Mouse (Mus musculus) megakaryocyte progenitor cell, adult 5-6 weeks (primary cell): ENCODE data around the gene Adra2b. TPM values are rescaled to one million over a fixed set of nuclear protein-coding genes. Genes with fewer than 3 reads are reported as not detected.

Experiments
- ATAC-seq: replicated peaks from 2 replicates; pipeline ENCODE4 v1.8.0; 2016; ENCODE audit warnings: mild to moderate bottlenecking, moderate TSS enrichment, inconsistent platforms; ENCODE audit not compliant: poor library complexity
- total RNA-seq, 2 experiments: library from RNA; stranded (forward) in 1 of 2; stranded (reverse) in 1 of 2; fragments of 157-497, 149-512 nt in 1 of 2; fragments of 200-1000 nt in 1 of 2; gene quantifications; 2 replicates each; pipeline versions ENCODE4 v1.2.3 to v1.2.4; 2015 to 2017

The Adra2b gene
- total RNA-seq, 2 experiments from 2014 or later, result not detected

DNA sequence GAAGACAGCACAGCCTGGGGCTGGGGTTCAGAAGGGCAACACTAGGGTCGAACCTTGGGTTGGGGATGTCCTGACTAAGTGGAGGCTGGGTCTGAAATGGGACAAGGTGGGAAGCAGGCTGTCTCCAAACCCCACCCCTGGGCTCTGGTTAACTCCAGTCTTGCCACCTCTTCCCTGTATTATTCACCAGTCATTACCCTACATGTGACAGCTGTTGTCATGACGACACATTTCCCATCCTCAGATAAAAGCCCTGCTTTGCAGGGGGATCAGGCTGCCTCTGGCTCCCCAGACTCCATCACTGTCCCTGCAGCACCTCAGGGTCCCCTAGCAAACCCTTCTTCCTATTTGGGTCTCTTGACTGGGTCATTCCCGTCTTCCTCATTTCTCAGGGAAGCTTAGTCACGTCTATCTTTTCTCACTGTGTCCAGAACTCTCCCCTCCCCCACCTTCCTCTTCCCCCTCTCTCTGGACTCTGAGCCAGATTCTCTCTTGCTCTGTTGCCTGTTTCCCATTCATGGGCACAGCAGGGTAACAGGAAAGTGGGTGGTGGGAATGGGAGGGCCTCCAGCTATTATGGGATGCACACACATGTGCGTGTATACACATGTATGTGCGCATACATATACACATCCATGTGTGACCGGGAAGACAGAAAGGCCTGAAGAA, 15.1 kb downstream of the Adra2b start:
- ATAC-seq, result 0 out of 2 replicates have a peak, but pooled peaks have one; percentile 5

- ATAC-seq, result no peak
These were observed 15.6 kb downstream of the Adra2b start for GRCm38 (mm10) chr2:127378611-127378990.

GRCm38 (mm10) chr2:127379250-127379649, 16.2 kb downstream of the Adra2b start:
- no peak for ATAC-seq

GRCm38 (mm10) chr2:127383881-127384280, 20.9 kb downstream of the Adra2b start:
- ATAC-seq, result no peak

DNA sequence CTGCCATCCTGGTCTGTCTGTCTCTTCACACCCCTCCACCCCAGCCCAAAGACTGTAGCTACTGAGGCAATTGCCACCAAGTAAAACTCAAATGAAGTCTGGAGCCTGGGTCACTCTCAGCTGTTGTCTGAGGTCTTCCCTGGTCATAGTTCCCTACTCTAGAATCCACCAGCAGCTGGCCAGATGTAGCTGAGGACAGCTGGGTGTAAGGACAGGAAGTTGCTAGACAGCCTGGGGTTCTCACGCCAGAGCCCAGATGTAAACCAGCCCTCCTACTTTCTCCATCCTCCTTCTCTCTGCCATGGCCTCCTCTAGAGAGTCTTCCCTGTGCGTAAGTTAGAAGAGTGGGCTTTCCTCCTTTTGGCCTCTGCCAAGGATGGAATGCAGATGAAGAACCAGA, 24.5 kb downstream of the Adra2b start:
- ATAC-seq, result no peak

DNA sequence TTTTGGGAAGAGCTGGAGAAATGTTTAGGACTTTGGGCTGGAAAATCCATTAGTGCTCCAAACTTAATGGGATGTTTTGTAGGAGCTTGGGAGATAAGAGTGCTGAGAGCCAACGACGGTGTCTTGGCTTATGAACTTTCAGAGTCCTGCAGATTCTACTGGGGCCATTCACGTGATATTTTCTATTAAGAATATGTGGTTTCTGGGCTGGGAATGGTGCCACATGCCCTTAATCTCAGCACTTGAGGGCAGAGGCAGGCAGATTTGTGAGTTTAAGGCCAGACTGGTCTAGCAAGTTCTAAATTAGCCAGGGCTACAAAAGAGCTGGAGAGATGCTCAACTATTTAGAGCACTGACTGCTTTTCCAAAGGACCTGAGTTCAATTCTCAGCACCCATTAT, 27.3 kb downstream of the Adra2b start:
- ATAC-seq, result no peak

GRCm38 (mm10) chr2:127390846-127391245, 27.8 kb downstream of the Adra2b start:
- ATAC-seq, result no peak

- peak; percentile 72 for ATAC-seq
These were observed 28.3 kb downstream of the Adra2b start for GRCm38 (mm10) chr2:127391323-127391722.

GRCm38 (mm10) chr2:127394606-127395161, 31.7 kb downstream of the Adra2b start:
- ATAC-seq, result no peak

DNA sequence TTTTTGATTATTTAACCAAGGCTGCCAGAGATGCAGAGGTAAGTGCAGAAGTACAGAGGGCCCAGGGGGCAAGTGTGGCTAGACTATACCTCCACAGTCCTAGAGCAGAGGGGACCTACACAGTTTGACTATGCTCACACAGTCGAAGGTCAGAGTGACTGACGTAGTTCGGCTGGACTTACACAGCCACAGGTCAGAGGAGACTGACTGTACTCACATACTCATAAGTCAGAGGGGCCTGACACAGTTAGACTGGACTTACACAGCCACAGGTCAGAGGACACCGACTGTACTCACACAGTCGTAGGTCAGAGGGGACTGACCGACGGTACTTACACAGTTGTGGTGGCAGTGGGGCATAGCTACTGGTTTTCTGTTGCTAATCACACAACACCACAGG, 35.7 kb downstream of the Adra2b start:
- ATAC-seq, result no peak

GRCm38 (mm10) chr2:127411126-127411525, 48.1 kb downstream of the Adra2b start:
- ATAC-seq, result no peak

- ATAC-seq, result no peak
These were observed 52.8 kb downstream of the Adra2b start for GRCm38 (mm10) chr2:127415806-127416205.

GRCm38 (mm10) chr2:127416706-127417105, 53.7 kb downstream of the Adra2b start:
- no peak for ATAC-seq

Other genes with a start within 250 kb of the Adra2b start
- gene Ncaph, start 229.3 kb upstream of the Adra2b start, total RNA-seq (2015), result 49.5 and 53.5 TPM in 2 replicates
- 57.3 and 58.7 TPM in 2 replicates for gene Ncaph, start 229.3 kb upstream of the Adra2b start, total RNA-seq (2017)
- gene Itpripl1, start 219.8 kb upstream of the Adra2b start, total RNA-seq (2015), result 17.5 and 18.7 TPM in 2 replicates
- 20.4 and 23.3 TPM in 2 replicates for gene Itpripl1, start 219.8 kb upstream of the Adra2b start, total RNA-seq (2017)
- gene 1810024B03Rik, start 154.9 kb upstream of the Adra2b start, total RNA-seq (2015), result 1.9 and 3.6 TPM in 2 replicates
- 2.4 and 3.3 TPM in 2 replicates for gene 1810024B03Rik, start 154.9 kb upstream of the Adra2b start, total RNA-seq (2017)
- gene Snrnp200, start 154.8 kb upstream of the Adra2b start, total RNA-seq (2015), result 57.5 and 62.1 TPM in 2 replicates
- gene Snrnp200, start 154.8 kb upstream of the Adra2b start, total RNA-seq (2017), result 146 and 186 TPM in 2 replicates
- gene Ciao1, start 115.4 kb upstream of the Adra2b start, total RNA-seq (2015), result 29.8 and 36.6 TPM in 2 replicates
- gene Ciao1, start 115.4 kb upstream of the Adra2b start, total RNA-seq (2017), result 21.8 and 30.3 TPM in 2 replicates
- gene Tmem127, start 115.3 kb upstream of the Adra2b start, total RNA-seq (2015), result 8.8 and 14.8 TPM in 2 replicates
- gene Tmem127, start 115.3 kb upstream of the Adra2b start, total RNA-seq (2017), result 27.0 and 28.1 TPM in 2 replicates
- gene Stard7, start 93.0 kb upstream of the Adra2b start, total RNA-seq (2015), result 69.5 and 79.9 TPM in 2 replicates
- 134 and 138 TPM in 2 replicates for gene Stard7, start 93.0 kb upstream of the Adra2b start, total RNA-seq (2017)
- gene Dusp2, start 27.0 kb upstream of the Adra2b start, total RNA-seq (2015), result 76.0 and 76.5 TPM in 2 replicates
- 83.2 and 90.0 TPM in 2 replicates for gene Dusp2, start 27.0 kb upstream of the Adra2b start, total RNA-seq (2017)
- gene Astl, start 24.6 kb upstream of the Adra2b start, total RNA-seq (2015), result 0.15 and 0.30 TPM in 2 replicates
- gene Astl, start 24.6 kb upstream of the Adra2b start, total RNA-seq (2017), result 0.24 TPM in 1 of 2 replicates, not detected in the other
- gene Gpat2, start 62.0 kb downstream of the Adra2b start, total RNA-seq (2015), result not detected in 2 replicates
- 0.12 TPM in 1 of 2 replicates, not detected in the other for gene Gpat2, start 62.0 kb downstream of the Adra2b start, total RNA-seq (2017)
- gene Fahd2a, start 81.4 kb downstream of the Adra2b start, total RNA-seq (2015), result 23.5 and 23.7 TPM in 2 replicates
- 5.7 and 6.9 TPM in 2 replicates for gene Fahd2a, start 81.4 kb downstream of the Adra2b start, total RNA-seq (2017)
- gene Kcnip3, start 158.9 kb downstream of the Adra2b start, total RNA-seq (2015), result 32.3 and 37.5 TPM in 2 replicates
- gene Kcnip3, start 158.9 kb downstream of the Adra2b start, total RNA-seq (2017), result 15.8 and 22.2 TPM in 2 replicates
- not detected in 2 replicates for gene Prom2, start 178.3 kb downstream of the Adra2b start, total RNA-seq (2015)
- gene Prom2, start 178.3 kb downstream of the Adra2b start, total RNA-seq (2017), result not detected in 2 replicates
- 2.8 and 4.7 TPM in 2 replicates for gene Zfp661, start 223.9 kb downstream of the Adra2b start, total RNA-seq (2015)
- gene Zfp661, start 223.9 kb downstream of the Adra2b start, total RNA-seq (2017), result 2.6 and 4.9 TPM in 2 replicates
- 29.1 and 37.2 TPM in 2 replicates for gene Mrps5, start 224.0 kb downstream of the Adra2b start, total RNA-seq (2015)
- 121 and 187 TPM in 2 replicates for gene Mrps5, start 224.0 kb downstream of the Adra2b start, total RNA-seq (2017)